Mouse (Mus musculus): ENCODE results near the gene Umad1. TPM values are rescaled to one million over a fixed set of nuclear protein-coding genes. Genes with fewer than 3 reads are reported as not detected.

Umad1 gene
- polyA plus RNA-seq, 1 experiment from 2014 or later, result 19.7 TPM

GRCm38 (mm10) chr6:8351507-8351906 is 92.4 kb downstream of the Umad1 start:
- H3K36me3 ChIP-seq (replicated peaks; ENCODE audit: control insufficient read depth, insufficient read depth, low read depth, low read length), result no peaks in the 10 kb centered on the region
- no peak overlapping the region for H3K9ac ChIP-seq (replicated peaks; ENCODE audit: low read length)
- no peaks in the 10 kb centered on the region for H3K9me3 ChIP-seq (replicated peaks; ENCODE audit: control insufficient read depth, low read length)
- H3K4me1 ChIP-seq (ENCODE audit: control insufficient read depth, insufficient read depth, low read length), result no peaks in the 10 kb centered on the region
- no peaks in the 10 kb centered on the region for H3K27me3 ChIP-seq (ENCODE audit: control insufficient read depth, insufficient read depth, low read length)
- 85% methylated on average over 2 of the region's 2 CpGs for WGBS
- no peak overlapping the region for H3K27ac ChIP-seq (replicated peaks; ENCODE audit: low read depth, low read length)
- H3K4me2 ChIP-seq (ENCODE audit: low read depth, low read length), result no peak overlapping the region
- ATAC-seq (replicated peaks; ENCODE audit: insufficient number of reproducible peaks, low FRiP score, low TSS enrichment, low read depth) (no peak), DNase-seq (ENCODE audit: low spot score) (no peak)
- no peak overlapping the region for H3K4me3 ChIP-seq (ENCODE audit: low read depth, low read length)

DNA sequence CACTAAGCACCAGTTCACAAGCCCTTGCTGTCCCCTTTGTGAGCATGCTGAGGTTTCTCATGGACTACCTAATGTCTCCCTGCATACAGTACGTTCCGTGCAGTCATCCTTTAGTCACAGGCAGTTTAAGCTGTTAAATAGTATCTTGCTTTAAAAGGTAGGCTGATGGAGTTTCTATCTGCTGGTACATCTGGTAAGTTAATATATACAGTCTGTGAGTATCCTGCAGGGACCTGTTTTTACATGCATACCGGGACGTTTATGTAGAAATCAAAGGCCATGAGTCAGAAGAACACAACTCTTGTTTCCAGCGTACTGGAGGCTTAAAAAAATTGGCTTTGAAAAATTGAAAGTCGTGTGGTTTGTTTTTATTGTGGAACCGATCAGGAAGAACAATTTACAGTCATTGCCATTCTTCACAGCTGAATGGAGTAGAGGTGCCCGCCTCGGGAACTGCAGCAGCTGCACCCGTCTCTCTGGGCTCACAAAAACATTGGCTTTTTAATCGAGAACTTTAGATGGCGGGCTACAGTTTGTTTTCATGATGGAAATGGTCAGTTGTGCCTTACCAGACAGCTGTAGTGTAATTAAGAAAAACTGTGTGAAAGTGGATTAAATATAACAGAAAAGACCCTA is 93.6 kb downstream of the Umad1 start:
- Histone ChIP-seq H3K4me3 (ENCODE audit: low read depth, low read length) (no peak overlapping the region), H3K4me1 (ENCODE audit: control insufficient read depth, insufficient read depth, low read length) (no peaks in the 10 kb centered on the region), H3K27ac (replicated peaks; ENCODE audit: low read depth, low read length) (no peak overlapping the region), H3K36me3 (replicated peaks; ENCODE audit: control insufficient read depth, insufficient read depth, low read depth, low read length) (no peaks in the 10 kb centered on the region), H3K9me3 (replicated peaks; ENCODE audit: control insufficient read depth, low read length) (no peaks in the 10 kb centered on the region), H3K9ac (replicated peaks; ENCODE audit: low read length) (no peak overlapping the region), H3K27me3 (ENCODE audit: control insufficient read depth, insufficient read depth, low read length) (no peaks in the 10 kb centered on the region), H3K4me2 (ENCODE audit: low read depth, low read length) (no peak overlapping the region)
- ATAC-seq (replicated peaks; ENCODE audit: insufficient number of reproducible peaks, low FRiP score, low TSS enrichment, low read depth) (no peak), DNase-seq (ENCODE audit: low spot score) (no peak)
- WGBS, result 46% methylated on average over 12 of the region's 12 CpGs

DNA sequence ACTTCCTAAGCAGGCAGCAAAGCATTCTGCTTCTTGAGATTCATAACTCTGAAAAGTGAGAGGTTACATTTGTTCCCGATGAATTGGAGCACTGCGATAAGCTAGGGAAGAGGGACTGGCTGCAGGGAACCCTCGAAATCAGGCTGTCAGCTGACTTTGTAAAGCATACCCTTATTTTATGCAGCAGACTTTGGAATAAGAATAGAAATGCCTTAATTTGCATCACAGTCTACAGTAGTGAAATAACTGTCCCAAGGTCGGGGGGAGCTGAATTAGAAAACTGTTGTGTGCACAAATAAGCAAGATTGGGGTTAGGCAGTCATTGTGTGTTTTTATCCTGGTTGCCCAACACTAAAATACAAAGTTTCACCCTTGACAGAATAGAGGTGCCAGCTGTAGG is 94.4 kb downstream of the Umad1 start:
- no peaks in the 10 kb centered on the region for H3K9me3 ChIP-seq (replicated peaks; ENCODE audit: control insufficient read depth, low read length)
- no peak overlapping the region for H3K9ac ChIP-seq (replicated peaks; ENCODE audit: low read length)
- 80% methylated on average over 4 of the region's 4 CpGs for WGBS
- no peak overlapping the region for H3K4me2 ChIP-seq (ENCODE audit: low read depth, low read length)
- no peak for DNase-seq (ENCODE audit: low spot score)
- no peak overlapping the region for H3K4me3 ChIP-seq (ENCODE audit: low read depth, low read length)
- no peaks in the 10 kb centered on the region for H3K36me3 ChIP-seq (replicated peaks; ENCODE audit: control insufficient read depth, insufficient read depth, low read depth, low read length)
- H3K4me1 ChIP-seq (ENCODE audit: control insufficient read depth, insufficient read depth, low read length), result no peaks in the 10 kb centered on the region
- H3K27ac ChIP-seq (replicated peaks; ENCODE audit: low read depth, low read length), result no peak overlapping the region
- ATAC-seq (replicated peaks; ENCODE audit: insufficient number of reproducible peaks, low FRiP score, low TSS enrichment, low read depth), result no peak
- H3K27me3 ChIP-seq (ENCODE audit: control insufficient read depth, insufficient read depth, low read length), result no peaks in the 10 kb centered on the region

- Histone ChIP-seq H3K27ac (replicated peaks; ENCODE audit: low read depth, low read length) (no peak overlapping the region), H3K27me3 (ENCODE audit: control insufficient read depth, insufficient read depth, low read length) (no peaks in the 10 kb centered on the region)
Measured at GRCm38 (mm10) chr6:8354846-8355245, 95.8 kb downstream of the Umad1 start.

GRCm38 (mm10) chr6:8358232-8358631 is 99.1 kb downstream of the Umad1 start:
- Histone ChIP-seq H3K27me3 (ENCODE audit: control insufficient read depth, insufficient read depth, low read length) (no peaks in the 10 kb centered on the region), H3K9ac (replicated peaks; ENCODE audit: low read length) (no peak overlapping the region), H3K4me1 (ENCODE audit: control insufficient read depth, insufficient read depth, low read length) (no peaks in the 10 kb centered on the region), H3K36me3 (replicated peaks; ENCODE audit: control insufficient read depth, insufficient read depth, low read depth, low read length) (no peaks in the 10 kb centered on the region), H3K27ac (replicated peaks; ENCODE audit: low read depth, low read length) (no peak overlapping the region), H3K4me3 (ENCODE audit: low read depth, low read length) (no peak overlapping the region), H3K9me3 (replicated peaks; ENCODE audit: control insufficient read depth, low read length) (no peaks in the 10 kb centered on the region), H3K4me2 (ENCODE audit: low read depth, low read length) (no peak overlapping the region)
- ATAC-seq (replicated peaks; ENCODE audit: insufficient number of reproducible peaks, low FRiP score, low TSS enrichment, low read depth), result no peak
- no peak for DNase-seq (ENCODE audit: low spot score)
- WGBS, result 74% methylated on average over 2 of the region's 2 CpGs

More at GRCm38 (mm10) chr6:8354846-8355245, 95.8 kb downstream of the Umad1 start:
- Histone ChIP-seq H3K36me3 (replicated peaks; ENCODE audit: control insufficient read depth, insufficient read depth, low read depth, low read length) (no peaks in the 10 kb centered on the region), H3K4me1 (ENCODE audit: control insufficient read depth, insufficient read depth, low read length) (no peaks in the 10 kb centered on the region), H3K4me2 (ENCODE audit: low read depth, low read length) (no peak overlapping the region), H3K9ac (replicated peaks; ENCODE audit: low read length) (no peak overlapping the region), H3K4me3 (ENCODE audit: low read depth, low read length) (no peak overlapping the region), H3K9me3 (replicated peaks; ENCODE audit: control insufficient read depth, low read length) (no peaks in the 10 kb centered on the region)
- DNase-seq (ENCODE audit: low spot score), result no peak
- WGBS, result 84% methylated on average over 4 of the region's 4 CpGs
- ATAC-seq (replicated peaks; ENCODE audit: insufficient number of reproducible peaks, low FRiP score, low TSS enrichment, low read depth), result no peak

DNA sequence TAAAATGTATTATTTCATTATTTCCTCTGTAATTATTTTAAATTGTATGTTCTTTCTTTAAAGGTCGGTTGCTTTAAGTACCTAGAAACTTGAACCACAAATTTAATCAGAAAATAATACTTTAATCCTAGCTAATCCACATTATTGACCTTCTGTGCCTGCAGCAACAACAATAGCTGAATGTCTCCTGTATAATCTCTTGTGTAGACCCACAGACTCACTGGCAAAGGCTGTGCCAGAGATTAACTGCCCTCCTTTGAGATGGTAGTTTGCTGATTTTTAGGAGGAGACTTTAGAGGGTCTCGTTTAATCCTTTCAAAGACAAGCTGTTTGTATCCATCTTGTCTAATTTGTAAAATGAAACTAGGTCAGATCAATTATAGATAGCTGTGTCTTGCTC is 99.7 kb downstream of the Umad1 start:
- ATAC-seq (replicated peaks; ENCODE audit: insufficient number of reproducible peaks, low FRiP score, low TSS enrichment, low read depth), result no peak; the same call in 1 of the 2 replicates
- 49% methylated on average over 2 of the region's 2 CpGs for WGBS

GRCm38 (mm10) chr6:8360805-8361204 is 101.7 kb downstream of the Umad1 start:
- Histone ChIP-seq H3K4me1 (ENCODE audit: control insufficient read depth, insufficient read depth, low read length) (no peaks in the 10 kb centered on the region), H3K27ac (replicated peaks; ENCODE audit: low read depth, low read length) (no peak overlapping the region), H3K4me3 (ENCODE audit: low read depth, low read length) (no peak overlapping the region), H3K9me3 (replicated peaks; ENCODE audit: control insufficient read depth, low read length) (no peaks in the 10 kb centered on the region), H3K4me2 (ENCODE audit: low read depth, low read length) (no peak overlapping the region), H3K9ac (replicated peaks; ENCODE audit: low read length) (no peak overlapping the region), H3K36me3 (replicated peaks; ENCODE audit: control insufficient read depth, insufficient read depth, low read depth, low read length) (no peaks in the 10 kb centered on the region), H3K27me3 (ENCODE audit: control insufficient read depth, insufficient read depth, low read length) (no peaks in the 10 kb centered on the region)
- DNase-seq (ENCODE audit: low spot score) (no peak), ATAC-seq (replicated peaks; ENCODE audit: insufficient number of reproducible peaks, low FRiP score, low TSS enrichment, low read depth) (no peak)
- WGBS, result 87% methylated on average over 7 of the region's 7 CpGs

More for the DNA sequence above, 99.7 kb downstream of the Umad1 start:
- H3K27ac ChIP-seq (replicated peaks; ENCODE audit: low read depth, low read length), result no peak overlapping the region
- H3K27me3 ChIP-seq (ENCODE audit: control insufficient read depth, insufficient read depth, low read length), result no peaks in the 10 kb centered on the region
- H3K4me1 ChIP-seq (ENCODE audit: control insufficient read depth, insufficient read depth, low read length), result no peaks in the 10 kb centered on the region
- H3K36me3 ChIP-seq (replicated peaks; ENCODE audit: control insufficient read depth, insufficient read depth, low read depth, low read length), result no peaks in the 10 kb centered on the region
- no peak overlapping the region for H3K4me2 ChIP-seq (ENCODE audit: low read depth, low read length)
- H3K4me3 ChIP-seq (ENCODE audit: low read depth, low read length), result no peak overlapping the region
- no peak for DNase-seq (ENCODE audit: low spot score)
- no peaks in the 10 kb centered on the region for H3K9me3 ChIP-seq (replicated peaks; ENCODE audit: control insufficient read depth, low read length)
- H3K9ac ChIP-seq (replicated peaks; ENCODE audit: low read length), result no peak overlapping the region

GRCm38 (mm10) chr6:8364033-8364756 is 105.1 kb downstream of the Umad1 start:
- Histone ChIP-seq H3K4me2 (ENCODE audit: low read depth, low read length) (no peak overlapping the region), H3K36me3 (replicated peaks; ENCODE audit: control insufficient read depth, insufficient read depth, low read depth, low read length) (no peaks in the 10 kb centered on the region), H3K4me1 (ENCODE audit: control insufficient read depth, insufficient read depth, low read length) (no peaks in the 10 kb centered on the region), H3K9me3 (replicated peaks; ENCODE audit: control insufficient read depth, low read length) (no peaks in the 10 kb centered on the region), H3K27me3 (ENCODE audit: control insufficient read depth, insufficient read depth, low read length) (no peaks in the 10 kb centered on the region), H3K4me3 (ENCODE audit: low read depth, low read length) (no peak overlapping the region), H3K9ac (replicated peaks; ENCODE audit: low read length) (no peak overlapping the region), H3K27ac (replicated peaks; ENCODE audit: low read depth, low read length) (no peak overlapping the region)
- DNase-seq (ENCODE audit: low spot score), result no peak
- WGBS, result 74% methylated on average over 12 of the region's 12 CpGs
- no peak for ATAC-seq (replicated peaks; ENCODE audit: insufficient number of reproducible peaks, low FRiP score, low TSS enrichment, low read depth)

All from embryonic facial prominence, embryonic 11.5 days (tissue).